Mouse (Mus musculus): Measurements from ENCODE around the gene Rnf169. TPM values are rescaled to one million over a fixed set of nuclear protein-coding genes. Genes with fewer than 3 reads are reported as not detected.

The Rnf169 gene
- total and polyA plus RNA-seq, 2 experiments from 2014 or later = 3.6 to 17.1 TPM

GRCm38 (mm10) chr7:100003781-100004180 lies 23.5 kb upstream of the Rnf169 start:
- no peak for DNase-seq (ENCODE audit: low spot score)

GRCm38 (mm10) chr7:99998668-99999067 lies 18.4 kb upstream of the Rnf169 start:
- no peaks in the 10 kb centered on the region for H3K9me3 ChIP-seq (ENCODE audit: low read length)
- WGBS = 86% methylated on average over 3 of the region's 3 CpGs
- no peak overlapping the region for H3K27ac ChIP-seq (ENCODE audit: low read depth, low read length)
- TF ChIP-seq CTCF (IDR thresholded peaks at IDR 0.05) = no peak
- no peaks in the 10 kb centered on the region for H3K4me1 ChIP-seq (ENCODE audit: insufficient read depth, low read length)
- no peak for DNase-seq (ENCODE audit: low spot score)
- H3K4me2 ChIP-seq (ENCODE audit: low read depth, low read length, poor library complexity, severe bottlenecking) = no peak overlapping the region
- H3K4me3 ChIP-seq (ENCODE audit: low read depth, low read length) = no peak overlapping the region
- no peak overlapping the region for H3K9ac ChIP-seq (replicated peaks; ENCODE audit: low read length, poor library complexity, severe bottlenecking)
- no peaks in the 10 kb centered on the region for H3K36me3 ChIP-seq (ENCODE audit: insufficient read depth, low read length)
- no peak for ATAC-seq (ENCODE audit: low FRiP score)
- no peaks in the 10 kb centered on the region for H3K27me3 ChIP-seq (ENCODE audit: insufficient read depth, low read length)

More at GRCm38 (mm10) chr7:100003781-100004180, 23.5 kb upstream of the Rnf169 start:
- Histone ChIP-seq H3K9ac (replicated peaks; ENCODE audit: low read length, poor library complexity, severe bottlenecking) (no peak overlapping the region), H3K4me3 (ENCODE audit: low read depth, low read length) (no peak overlapping the region), H3K4me1 (ENCODE audit: insufficient read depth, low read length) (no peaks in the 10 kb centered on the region; the same call in 1 of the 2 replicates), H3K9me3 (ENCODE audit: low read length) (no peaks in the 10 kb centered on the region), H3K36me3 (ENCODE audit: insufficient read depth, low read length) (no peaks in the 10 kb centered on the region), H3K27me3 (ENCODE audit: insufficient read depth, low read length) (peaks cover 31% of the 10 kb centered on the region), H3K27ac (ENCODE audit: low read depth, low read length) (no peak overlapping the region), H3K4me2 (ENCODE audit: low read depth, low read length, poor library complexity, severe bottlenecking) (no peak overlapping the region)
- peak; percentile 65 for TF ChIP-seq CTCF (IDR thresholded peaks at IDR 0.05)
- no peak for ATAC-seq (ENCODE audit: low FRiP score)
- WGBS = 66% methylated on average over 9 of the region's 9 CpGs

GRCm38 (mm10) chr7:99995186-99995585 lies 14.9 kb upstream of the Rnf169 start:
- WGBS = 64% methylated on average over 7 of the region's 7 CpGs
- no peak overlapping the region for H3K27ac ChIP-seq (ENCODE audit: low read depth, low read length)
- DNase-seq (ENCODE audit: low spot score) (no peak), ATAC-seq (ENCODE audit: low FRiP score) (no peak)
- H3K36me3 ChIP-seq (ENCODE audit: insufficient read depth, low read length) = no peaks in the 10 kb centered on the region
- H3K4me2 ChIP-seq (ENCODE audit: low read depth, low read length, poor library complexity, severe bottlenecking) = no peak overlapping the region
- no peak for TF ChIP-seq CTCF (IDR thresholded peaks at IDR 0.05)
- H3K4me1 ChIP-seq (ENCODE audit: insufficient read depth, low read length) = no peaks in the 10 kb centered on the region
- no peaks in the 10 kb centered on the region for H3K9me3 ChIP-seq (ENCODE audit: low read length)
- no peak overlapping the region for H3K9ac ChIP-seq (replicated peaks; ENCODE audit: low read length, poor library complexity, severe bottlenecking)
- H3K27me3 ChIP-seq (ENCODE audit: insufficient read depth, low read length) = no peaks in the 10 kb centered on the region
- H3K4me3 ChIP-seq (ENCODE audit: low read depth, low read length) = no peak overlapping the region

GRCm38 (mm10) chr7:99993159-99993558 lies 12.9 kb upstream of the Rnf169 start:
- Histone ChIP-seq H3K9me3 (ENCODE audit: low read length) (no peaks in the 10 kb centered on the region), H3K4me3 (ENCODE audit: low read depth, low read length) (no peak overlapping the region), H3K4me2 (ENCODE audit: low read depth, low read length, poor library complexity, severe bottlenecking) (no peak overlapping the region), H3K27ac (ENCODE audit: low read depth, low read length) (no peak overlapping the region), H3K4me1 (ENCODE audit: insufficient read depth, low read length) (no peaks in the 10 kb centered on the region), H3K9ac (replicated peaks; ENCODE audit: low read length, poor library complexity, severe bottlenecking) (no peak overlapping the region), H3K36me3 (ENCODE audit: insufficient read depth, low read length) (no peaks in the 10 kb centered on the region), H3K27me3 (ENCODE audit: insufficient read depth, low read length) (no peaks in the 10 kb centered on the region)
- no peak for TF ChIP-seq CTCF (IDR thresholded peaks at IDR 0.05)
- ATAC-seq (ENCODE audit: low FRiP score) = no peak
- no peak for DNase-seq (ENCODE audit: low spot score)
- WGBS = 84% methylated on average over 7 of the region's 7 CpGs

- 87% methylated on average over 8 of the region's 8 CpGs for WGBS
- Histone ChIP-seq H3K36me3 (ENCODE audit: insufficient read depth, low read length) (no peaks in the 10 kb centered on the region), H3K27ac (ENCODE audit: low read depth, low read length) (no peak overlapping the region), H3K4me3 (ENCODE audit: low read depth, low read length) (no peak overlapping the region), H3K9me3 (ENCODE audit: low read length) (no peaks in the 10 kb centered on the region), H3K4me2 (ENCODE audit: low read depth, low read length, poor library complexity, severe bottlenecking) (no peak overlapping the region), H3K9ac (replicated peaks; ENCODE audit: low read length, poor library complexity, severe bottlenecking) (no peak overlapping the region), H3K27me3 (ENCODE audit: insufficient read depth, low read length) (no peaks in the 10 kb centered on the region), H3K4me1 (ENCODE audit: insufficient read depth, low read length) (no peaks in the 10 kb centered on the region)
- DNase-seq (ENCODE audit: low spot score) = no peak
- no peak for TF ChIP-seq CTCF (IDR thresholded peaks at IDR 0.05)
- no peak for ATAC-seq (ENCODE audit: low FRiP score)
These were observed 10.9 kb upstream of the Rnf169 start for GRCm38 (mm10) chr7:99990990-99991707.

GRCm38 (mm10) chr7:99989844-99990760 lies 9.9 kb upstream of the Rnf169 start:
- Histone ChIP-seq H3K4me2 (ENCODE audit: low read depth, low read length, poor library complexity, severe bottlenecking) (no peak overlapping the region), H3K4me1 (ENCODE audit: insufficient read depth, low read length) (no peaks in the 10 kb centered on the region), H3K9ac (replicated peaks; ENCODE audit: low read length, poor library complexity, severe bottlenecking) (no peak overlapping the region), H3K36me3 (ENCODE audit: insufficient read depth, low read length) (no peaks in the 10 kb centered on the region), H3K27me3 (ENCODE audit: insufficient read depth, low read length) (no peaks in the 10 kb centered on the region), H3K27ac (ENCODE audit: low read depth, low read length) (no peak overlapping the region), H3K9me3 (ENCODE audit: low read length) (no peaks in the 10 kb centered on the region), H3K4me3 (ENCODE audit: low read depth, low read length) (no peak overlapping the region)
- peak; percentile 46; the same call in 1 of the 2 replicates for TF ChIP-seq CTCF (IDR thresholded peaks at IDR 0.05)
- ATAC-seq (ENCODE audit: low FRiP score) (no peak), DNase-seq (ENCODE audit: low spot score) (peak; percentile 42)
- 62% methylated on average over 15 of the region's 15 CpGs for WGBS

Measured in midbrain, postnatal 0 days (tissue).